In the genomic region with DNA sequence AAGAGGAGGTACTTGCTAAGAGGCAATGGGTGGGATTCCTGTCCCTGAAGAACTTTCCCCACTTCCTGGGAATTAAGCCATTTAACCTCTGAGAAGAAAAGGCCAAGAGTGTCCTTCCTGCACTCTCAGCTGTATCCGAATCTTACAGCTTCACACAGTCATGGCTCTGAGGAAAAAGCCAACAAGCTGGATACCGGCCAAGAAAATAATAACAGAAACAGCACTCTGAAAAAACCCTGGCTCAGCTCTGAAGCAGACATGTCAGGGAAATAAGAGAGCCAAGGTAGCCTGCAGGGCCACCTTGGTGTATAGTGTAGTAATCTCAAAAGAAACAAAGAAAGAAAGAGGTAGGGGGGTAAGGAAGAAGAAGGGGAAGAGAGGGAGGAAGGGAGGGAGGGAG, we compare ENCODE assay signal across 31 mouse cellular contexts. TPM values are rescaled to one million over a fixed set of nuclear protein-coding genes. Genes with fewer than 3 reads are reported as not detected.
DNase-seq lines count a peak whose midpoint lies in the region; ATAC-seq and TF ChIP-seq lines count a peak whose summit lies in the region.
"Had no signal": no experiment of that assay in that cellular context is flagged by ENCODE, and none has a peak within 500 bp of the region (broad histone marks: within the 10 kb centered on the region; RNA-seq: fewer than 3 reads in every experiment).

No protein-coding gene starts in this region.

- no peak overlapping the region for H3K27ac ChIP-seq in hindbrain, postnatal 0 days
- no peak overlapping the region for H3K27ac ChIP-seq in hindbrain, embryonic 13.5 days
- H3K27ac ChIP-seq: embryonic facial prominence, embryonic 13.5 days; forebrain, embryonic 12.5 days; hindbrain, embryonic 12.5 days; left cerebral cortex, adult 2 months; limb, embryonic 13.5 days; liver, embryonic 12.5 days; macrophage had no signal

- DNase-seq in cerebellum, adult 9-11 months, result peak; percentile 36
- DNase-seq in hindbrain, postnatal 0 days (ENCODE audit: low spot score), result peak; percentile 53
- DNase-seq in adipocyte (ENCODE audit: low spot score), result peak; percentile 23
- peak; percentile 31 to 52 for DNase-seq in cerebellum, postnatal 14 days
- no peak for DNase-seq in layer of hippocampus, postnatal 25 days (ENCODE audit: extremely low spot score in 1 of 2, low spot score in 1 of 2)
- DNase-seq: adrenal gland, adult 2 months; adrenal gland, postnatal 36 days; embryo, embryonic 11 days; gastrocnemius, postnatal 14 days; heart, postnatal 14 days; kidney, adult 11 months; kidney, postnatal 14 days; liver, postnatal 0 days; lung, postnatal 10 days; spleen, adult 18-20 months; thymus, postnatal 14 days had no signal

- H3K27me3 ChIP-seq in hindbrain, postnatal 0 days (ENCODE audit: insufficient read depth, low read length), result no peaks in the 10 kb centered on the region
- H3K27me3 ChIP-seq in hindbrain, embryonic 13.5 days, result no peaks in the 10 kb centered on the region
- H3K27me3 ChIP-seq: hindbrain, embryonic 12.5 days had no signal

- no peaks in the 10 kb centered on the region for H3K36me3 ChIP-seq in hindbrain, postnatal 0 days (ENCODE audit: insufficient read depth, low read length)
- no peaks in the 10 kb centered on the region for H3K36me3 ChIP-seq in hindbrain, embryonic 13.5 days
- H3K36me3 ChIP-seq: embryonic facial prominence, embryonic 13.5 days; forebrain, embryonic 12.5 days; hindbrain, embryonic 12.5 days; limb, embryonic 13.5 days; liver, embryonic 12.5 days had no signal

- no peak overlapping the region for H3K9ac ChIP-seq in hindbrain, postnatal 0 days (replicated peaks; ENCODE audit: low read length)
- no peak overlapping the region for H3K9ac ChIP-seq in hindbrain, embryonic 13.5 days
- H3K9ac ChIP-seq: embryonic facial prominence, embryonic 13.5 days; forebrain, embryonic 12.5 days; hindbrain, embryonic 12.5 days; limb, embryonic 13.5 days; liver, embryonic 12.5 days; liver, postnatal 0 days had no signal

- no peak overlapping the region for H3K4me3 ChIP-seq in hindbrain, postnatal 0 days (ENCODE audit: low read length)
- no peak overlapping the region for H3K4me3 ChIP-seq in hindbrain, embryonic 13.5 days
- H3K4me3 ChIP-seq: embryonic facial prominence, embryonic 13.5 days; erythroblast, embryonic 14.5 days; forebrain, embryonic 12.5 days; hindbrain, embryonic 12.5 days; left cerebral cortex, adult 2 months; limb, embryonic 13.5 days; liver, embryonic 12.5 days had no signal

- 41% methylated on average over 2 of the region's 2 CpGs for WGBS in hindbrain, postnatal 0 days
- 67% methylated on average over 2 of the region's 2 CpGs for WGBS in hindbrain, embryonic 13.5 days

- H3K4me1 ChIP-seq in hindbrain, postnatal 0 days (ENCODE audit: insufficient read depth, low read length), result no peaks in the 10 kb centered on the region
- H3K4me1 ChIP-seq in hindbrain, embryonic 13.5 days (replicated peaks), result 0 out of 2 replicates have a peak, but pooled peaks cover under 1% of the 10 kb centered on the region
- H3K4me1 ChIP-seq: embryonic facial prominence, embryonic 13.5 days; forebrain, embryonic 12.5 days; hindbrain, embryonic 12.5 days; limb, embryonic 13.5 days; liver, embryonic 12.5 days had no signal

- ATAC-seq in cerebellum, adult (ENCODE audit: insufficient number of reproducible peaks, low FRiP score, low TSS enrichment), result no peak
- ATAC-seq in hindbrain, postnatal 0 days, result no peak
- no peak for ATAC-seq in hindbrain, embryonic 13.5 days (ENCODE audit: low FRiP score)
- ATAC-seq: CD4-positive, CD25-positive, alpha-beta regulatory T cell, adult 4 months; inflammation-experienced regulatory T-cells, adult 6 months; liver, embryonic 12.5 days; liver, postnatal 0 days; midbrain, embryonic 16.5 days had no signal

- H3K4me2 ChIP-seq in hindbrain, postnatal 0 days (ENCODE audit: low read depth, low read length), result no peak overlapping the region
- no peak overlapping the region for H3K4me2 ChIP-seq in hindbrain, embryonic 13.5 days
- H3K4me2 ChIP-seq: embryonic facial prominence, embryonic 13.5 days; forebrain, embryonic 12.5 days; hindbrain, embryonic 12.5 days; limb, embryonic 13.5 days; liver, embryonic 12.5 days had no signal

- no peaks in the 10 kb centered on the region for H3K9me3 ChIP-seq in hindbrain, postnatal 0 days (ENCODE audit: low read length)
- H3K9me3 ChIP-seq in hindbrain, embryonic 13.5 days, result no peaks in the 10 kb centered on the region
- H3K9me3 ChIP-seq: embryonic facial prominence, embryonic 13.5 days; forebrain, embryonic 12.5 days; hindbrain, embryonic 12.5 days; limb, embryonic 13.5 days; liver, embryonic 12.5 days had no signal

- TF ChIP-seq CTCF in hindbrain, postnatal 0 days (IDR thresholded peaks at IDR 0.05; ENCODE audit: low read depth), result no peak

RNA-seq across cellular contexts. Expression of a gene that starts 6.4 kb away (rescaled TPM):
- total RNA-seq in hindbrain, postnatal 0 days (2014; rRNA removed), result 160 and 175 TPM in 2 replicates
- polyA plus RNA-seq in hindbrain, postnatal 0 days (2015; fragmentation: Nextera tagmentation; extraction: Ambion mirVana), result 62.2 and 74.0 TPM in 2 replicates
- polyA plus RNA-seq in hindbrain, embryonic 13.5 days (2015; fragmentation: Nextera tagmentation; extraction: Ambion mirVana), result 31.4 and 38.1 TPM in 2 replicates
- total RNA-seq in layer of hippocampus, postnatal 25 days (2021), result 10 to 100 TPM; 15.8 to 19.8 TPM
- total RNA-seq: granulocyte monocyte progenitor cell, adult 5-6 weeks; neutrophil, adult 5-6 weeks had no signal
- polyA plus RNA-seq: CD4-positive, CD25-positive, alpha-beta regulatory T cell, adult 4 months; erythroblast, embryonic 14.5 days; liver, postnatal 0 days; macrophage had no signal

Comparison
In these comparisons a context has a peak if more than half of its experiments do, and no peak if none do; other contexts are left out.
1. DNase-seq: peak in cerebellum, adult 9-11 months (single experiment), hindbrain, postnatal 0 days (single experiment), adipocyte (single experiment) and cerebellum, postnatal 14 days (2 of 2); none in layer of hippocampus, postnatal 25 days (0 of 2).